Mouse (Mus musculus) spleen, adult 2 months (tissue): ENCODE data around the gene Btg3. TPM values are rescaled to one million over a fixed set of nuclear protein-coding genes. Genes with fewer than 3 reads are reported as not detected.

ENCODE experiments used
- DNase-seq, 2 experiments: peaks; one replicate each; pipeline versions ENCODE4 v3.0.0 to v3.0.0-alpha.2; 2012 to 2021; ENCODE audit warnings: low spot score in 2 of 2, low read depth in 1 of 2
- H3K27ac ChIP-seq: fragments of 200-500 bp; 2 replicates; pipeline ENCODE4 v1.5.1; 2012; ENCODE audit warnings: low read length, inconsistent platforms; ENCODE audit not compliant: insufficient read depth
- H3K27me3 ChIP-seq: fragments of 200-500 bp; 2 replicates; pipeline ENCODE4 v1.6.1; 2012; ENCODE audit warnings: mild to moderate bottlenecking, moderate library complexity, low read length, inconsistent platforms; ENCODE audit not compliant: control insufficient read depth, insufficient read depth
- H3K36me3 ChIP-seq: fragments of 200-500 bp; 2 replicates; pipeline ENCODE4 v1.6.1; 2012; ENCODE audit warnings: mild to moderate bottlenecking, low read length, inconsistent platforms; ENCODE audit not compliant: control insufficient read depth, insufficient read depth
- H3K4me1 ChIP-seq: fragments of 200-500 bp; 2 replicates; pipeline ENCODE4 v1.6.1; 2011; ENCODE audit warnings: inconsistent platforms; ENCODE audit not compliant: control insufficient read depth, insufficient read depth, insufficient read length
- H3K4me3 ChIP-seq: fragments of 200-500 bp; 2 replicates; pipeline ENCODE4 v1.5.1; 2011; ENCODE audit warnings: mild to moderate bottlenecking, inconsistent platforms; ENCODE audit not compliant: insufficient read depth, insufficient read length; ENCODE audit errors: extremely low read depth
- CTCF ChIP-seq: fragments of 200-500 bp; IDR thresholded peaks from 2 replicates; pipeline ENCODE4 v1.5.1; 2011; ENCODE audit warnings: mild to moderate bottlenecking, inconsistent platforms; ENCODE audit not compliant: insufficient read depth, insufficient read length, insufficient replicate concordance; ENCODE audit errors: extremely low read depth
- POLR2A ChIP-seq: fragments of 200-500 bp; IDR thresholded peaks from 2 replicates; pipeline ENCODE4 v1.6.1; 2011; ENCODE audit warnings: low read depth, low read length, inconsistent platforms
- WGBS: fragments of 180-500 bp; shearing (Covaris S2); methylation state at CpG from one replicate; pipeline ENCODE4 v1.1.7; 2018; 5-methylcytosine and 5-hydroxymethylcytosine counted together
- polyA plus RNA-seq: library from polyadenylated mRNA; depleted of rRNA; stranded (reverse); fragments of >200 nt; gene quantifications from 2 replicates; pipeline ENCODE4 v1.2.3, GENCODE M21; 2012; rRNA removed

The Btg3 gene
- 1.6 TPM in 2 replicates for polyA plus RNA-seq

DNA sequence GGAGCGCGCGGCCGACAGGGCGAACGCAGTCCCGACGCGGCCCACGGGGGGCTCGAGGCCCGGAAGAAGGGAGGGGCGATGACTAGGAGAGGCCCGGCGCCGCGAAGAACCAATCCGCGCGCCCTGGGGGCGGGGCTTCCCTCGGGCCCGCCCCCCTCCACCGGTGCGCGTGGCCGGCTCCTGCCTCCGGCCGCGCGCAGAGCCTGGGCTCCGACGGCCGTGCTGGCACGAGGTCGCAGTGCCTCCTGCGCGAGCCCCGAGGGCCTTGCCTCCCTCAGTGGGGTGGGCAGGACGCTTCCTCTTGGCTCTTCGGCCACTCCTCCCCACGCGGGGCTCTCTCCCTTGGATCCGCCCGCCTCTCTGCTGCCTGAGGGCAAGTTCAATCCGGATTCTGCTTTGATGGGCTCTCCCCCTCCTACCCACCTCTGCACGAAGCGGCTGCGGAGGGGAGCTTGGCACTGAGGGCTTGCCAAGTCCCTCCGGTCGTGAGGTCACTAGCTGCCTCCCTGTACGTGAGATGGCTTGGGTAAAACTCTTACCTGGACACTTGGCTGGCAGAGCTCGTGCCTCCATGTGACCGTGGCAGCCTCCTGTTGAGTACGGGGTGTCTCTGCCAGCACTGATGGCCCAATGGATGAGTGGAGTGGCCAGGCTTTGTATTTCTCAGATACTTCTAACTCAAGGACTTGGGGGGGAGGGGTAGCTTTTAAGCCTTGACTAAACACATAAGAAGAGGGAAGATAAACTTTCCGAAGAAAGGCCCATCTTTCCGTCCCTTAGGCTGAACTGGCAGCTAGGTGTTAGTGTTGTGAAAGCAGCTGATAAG lies at the start of gene Btg3:
TSS of gene Btg3 (minus strand) at position 448 of the 826 bp plus-strand sequence.
- peaks cover 6% of the 10 kb centered on the region for H3K4me1 ChIP-seq
- peaks cover 2% of the 10 kb centered on the region; the same call in 1 of the 2 replicates for H3K36me3 ChIP-seq
- peak; percentile 80 to 83 for DNase-seq
- no peaks in the 10 kb centered on the region for H3K27me3 ChIP-seq
- peak within 1 kb of the TSS; percentile 90 for H3K4me3 ChIP-seq
- 8% methylated on average over 47 of the region's 57 CpGs for WGBS
- H3K27ac ChIP-seq = peak within 1 kb of the TSS; percentile 60
- TF ChIP-seq POLR2A = 0 out of 2 replicates have a peak, but pooled peaks have one; percentile 1
- no peak for TF ChIP-seq CTCF

DNA sequence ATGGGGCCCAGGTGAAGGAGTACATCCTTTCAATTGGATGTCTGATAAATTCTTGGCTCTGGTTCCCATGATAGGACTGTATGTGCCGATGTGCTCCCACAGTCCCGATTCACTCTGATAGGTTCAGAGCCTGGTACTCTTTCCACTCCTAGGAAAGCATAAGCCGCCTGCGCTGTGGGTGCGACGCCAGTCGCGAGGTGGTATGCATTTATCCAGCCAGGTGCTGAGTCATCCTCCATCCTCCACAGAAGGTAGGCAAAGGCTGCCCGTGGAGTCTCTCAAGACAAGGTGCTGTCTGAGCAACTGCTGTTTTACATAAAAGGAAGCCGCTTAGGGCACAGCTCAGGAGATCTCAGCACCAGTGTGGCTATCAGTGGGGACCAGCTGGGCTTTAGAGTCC lies 40.7 kb upstream of the Btg3 start:
- TF ChIP-seq POLR2A (no peak), CTCF (no peak)
- Histone ChIP-seq H3K27me3 (no peaks in the 10 kb centered on the region), H3K4me1 (no peaks in the 10 kb centered on the region), H3K4me3 (no peak overlapping the region), H3K27ac (no peak overlapping the region), H3K36me3 (no peaks in the 10 kb centered on the region)
- WGBS = 83% methylated on average over 10 of the region's 10 CpGs
- DNase-seq = no peak

DNA sequence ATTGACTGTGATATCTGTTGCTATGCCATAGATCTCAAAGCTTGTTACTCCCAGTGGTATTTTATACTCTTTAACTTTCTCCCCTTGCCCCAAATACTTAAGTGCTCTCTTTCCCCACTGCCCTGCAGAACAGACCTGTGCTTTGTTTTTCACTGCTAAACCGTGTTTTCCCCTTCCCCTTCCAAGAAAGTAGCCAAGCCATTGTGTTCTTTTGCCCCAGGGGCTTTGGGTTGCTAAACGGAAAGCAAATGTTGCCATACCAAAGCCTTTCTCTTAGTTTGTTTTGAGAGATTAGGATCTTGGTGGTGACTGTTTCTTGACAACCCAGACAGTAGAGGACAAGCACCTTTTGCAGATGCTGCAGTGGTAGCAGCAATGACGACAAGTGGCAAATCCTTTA lies 39.5 kb upstream of the Btg3 start:
- no peaks in the 10 kb centered on the region for H3K4me1 ChIP-seq
- no peaks in the 10 kb centered on the region for H3K36me3 ChIP-seq
- H3K27ac ChIP-seq = no peak overlapping the region
- WGBS = 50% methylated on average over 3 of the region's 3 CpGs
- TF ChIP-seq CTCF (no peak), POLR2A (no peak)
- no peak overlapping the region for H3K4me3 ChIP-seq
- no peak for DNase-seq
- H3K27me3 ChIP-seq = no peaks in the 10 kb centered on the region

DNA sequence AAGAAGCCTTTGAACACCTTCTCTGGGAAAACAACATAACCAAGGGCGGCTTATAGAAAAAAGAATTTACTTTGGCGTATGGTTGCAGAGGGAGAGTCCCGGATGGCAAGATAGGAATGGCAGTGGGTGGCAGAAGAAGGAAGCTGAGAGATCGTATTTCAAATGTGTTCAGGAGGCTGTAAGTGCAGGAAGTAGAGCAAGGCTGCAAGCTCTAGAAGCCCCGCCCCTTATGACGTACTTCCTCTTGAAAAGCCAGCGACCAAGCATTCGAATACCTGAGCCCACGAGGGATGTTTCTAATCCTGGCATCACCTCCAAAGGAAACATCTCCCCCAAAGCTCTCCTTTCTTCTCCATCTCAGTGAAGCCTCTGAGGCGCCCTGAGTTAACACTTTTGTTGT lies 33.0 kb upstream of the Btg3 start:
- no peak overlapping the region for H3K27ac ChIP-seq
- no peaks in the 10 kb centered on the region for H3K36me3 ChIP-seq
- WGBS = 79% methylated on average over 10 of the region's 10 CpGs
- no peak for DNase-seq
- H3K4me3 ChIP-seq = no peak overlapping the region
- H3K4me1 ChIP-seq = no peaks in the 10 kb centered on the region
- H3K27me3 ChIP-seq = no peaks in the 10 kb centered on the region
- no peak for TF ChIP-seq CTCF
- no peak for TF ChIP-seq POLR2A

DNA sequence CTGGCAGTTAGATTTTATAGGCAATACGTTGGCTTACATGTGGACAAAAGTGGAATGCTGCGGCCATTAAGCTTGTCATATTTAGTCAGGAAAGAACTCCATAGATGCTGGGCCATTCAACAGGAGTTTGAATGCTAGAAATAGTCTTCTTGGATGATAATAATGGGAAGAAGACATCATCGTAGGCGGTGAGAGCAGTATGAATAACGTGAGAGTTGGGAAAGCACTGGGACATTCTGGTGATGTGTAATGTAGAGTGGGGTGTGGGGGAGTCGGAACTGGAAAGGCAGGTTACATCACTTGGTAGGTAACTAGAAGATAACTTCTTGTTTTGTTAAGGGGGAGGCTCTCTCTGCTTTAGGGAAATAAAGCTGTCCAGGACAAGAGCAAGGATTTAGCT lies 30.9 kb upstream of the Btg3 start:
- no peaks in the 10 kb centered on the region for H3K4me1 ChIP-seq
- H3K27ac ChIP-seq = no peak overlapping the region
- 93% methylated on average over 6 of the region's 6 CpGs for WGBS
- H3K36me3 ChIP-seq = no peaks in the 10 kb centered on the region
- no peak overlapping the region for H3K4me3 ChIP-seq
- no peaks in the 10 kb centered on the region for H3K27me3 ChIP-seq
- TF ChIP-seq POLR2A (no peak), CTCF (no peak)
- DNase-seq = no peak

DNA sequence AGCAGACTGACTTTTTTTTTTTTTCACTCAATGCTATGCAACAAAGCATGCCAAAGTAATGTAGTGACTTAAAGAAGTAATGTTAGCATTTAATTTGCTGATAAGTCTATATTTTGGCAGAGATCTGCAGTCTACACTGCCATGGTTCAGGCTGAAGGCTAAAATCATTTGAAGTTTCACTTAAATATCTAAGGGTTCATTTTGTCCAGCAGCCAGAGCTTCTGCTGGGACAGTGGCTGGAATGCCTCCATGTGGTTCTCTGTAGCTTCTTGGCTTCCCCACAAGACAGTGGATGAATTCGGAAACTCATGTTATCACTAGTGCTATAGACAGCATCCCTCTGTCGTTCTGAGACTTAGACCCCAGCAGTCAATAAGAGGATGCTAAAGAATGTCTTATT lies 29.7 kb upstream of the Btg3 start:
- WGBS = 79% methylated on average over 2 of the region's 2 CpGs
- no peaks in the 10 kb centered on the region for H3K27me3 ChIP-seq
- no peak overlapping the region for H3K27ac ChIP-seq
- no peak for TF ChIP-seq CTCF
- no peak for TF ChIP-seq POLR2A
- no peak for DNase-seq
- H3K36me3 ChIP-seq = no peaks in the 10 kb centered on the region
- H3K4me1 ChIP-seq = no peaks in the 10 kb centered on the region
- no peak overlapping the region for H3K4me3 ChIP-seq

DNA sequence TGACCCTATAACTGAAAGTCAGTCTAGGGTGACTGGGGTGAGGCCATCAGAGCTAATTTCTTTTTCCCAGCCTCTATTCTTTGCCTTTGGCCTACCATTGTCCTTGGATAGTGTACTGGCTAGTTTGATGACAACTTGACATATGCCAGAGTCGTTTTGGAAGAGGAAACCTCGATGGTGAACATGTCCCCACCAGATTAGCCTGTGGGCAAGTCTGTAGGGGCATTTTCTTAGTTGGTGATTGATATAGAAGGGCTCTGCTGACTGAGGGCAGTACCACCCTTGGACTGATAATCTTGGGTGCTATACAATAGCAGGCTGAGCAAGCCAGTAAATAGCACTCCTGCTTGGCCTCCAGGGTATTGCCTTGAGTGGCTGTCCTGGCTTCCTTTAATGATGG lies 25.3 kb upstream of the Btg3 start:
- TF ChIP-seq POLR2A (no peak), CTCF (no peak)
- no peaks in the 10 kb centered on the region for H3K4me1 ChIP-seq
- no peak for DNase-seq
- no peak overlapping the region for H3K27ac ChIP-seq
- H3K27me3 ChIP-seq = no peaks in the 10 kb centered on the region
- 24% methylated on average over 2 of the region's 2 CpGs for WGBS
- no peak overlapping the region for H3K4me3 ChIP-seq
- no peaks in the 10 kb centered on the region for H3K36me3 ChIP-seq
